Mouse (Mus musculus): ENCODE data around the gene Mrps24.

- TF ChIP-seq POU5F1 (IDR thresholded peaks at IDR 0.05; ENCODE audit: borderline replicate concordance, low read length): no peak
- TF ChIP-seq CTCF (conservative IDR thresholded peaks at IDR 0.05; ENCODE audit: low read length): no peak
- no peak for TF ChIP-seq NANOG (IDR thresholded peaks at IDR 0.05; ENCODE audit: borderline replicate concordance, low read length)
Observed at GRCm38 (mm10) chr11:5732401-5732800, 16.9 kb upstream of the Mrps24 start.
